Mouse (Mus musculus): ENCODE results near the gene Ifi27l2b.
A peak's percentile ranks its signal among the peaks of the same experiment; 100 is the strongest.

Ifi27l2b gene

GRCm38 (mm10) chr12:103434861-103435260 is 22.2 kb downstream of the Ifi27l2b start:
- DNase-seq (ENCODE audit: low spot score): no peak

GRCm38 (mm10) chr12:103433986-103434731 is 22.9 kb downstream of the Ifi27l2b start, which contains the start of gene Ifi27:
Gene Ifi27 (plus strand): TSS chr12:103434211.
- DNase-seq (ENCODE audit: low spot score): peak; percentile 60

- no peak for DNase-seq (ENCODE audit: low spot score)
These were observed 23.6 kb downstream of the Ifi27l2b start for GRCm38 (mm10) chr12:103433430-103433829.

GRCm38 (mm10) chr12:103426710-103427109 is 30.3 kb downstream of the Ifi27l2b start:
- DNase-seq (ENCODE audit: low spot score): no peak

GRCm38 (mm10) chr12:103425729-103426470 is 31.1 kb downstream of the Ifi27l2b start, which contains the start of gene Ddx24:
Gene Ddx24 (minus strand): TSS chr12:103425830.
- DNase-seq (ENCODE audit: low spot score): peak; percentile 97

GRCm38 (mm10) chr12:103425016-103425728 is 31.9 kb downstream of the Ifi27l2b start:
- DNase-seq (ENCODE audit: low spot score): peak; percentile 14

GRCm38 (mm10) chr12:103408144-103408543 is 48.9 kb downstream of the Ifi27l2b start:
- DNase-seq (ENCODE audit: low spot score): no peak

GRCm38 (mm10) chr12:103407720-103408119 is 49.3 kb downstream of the Ifi27l2b start, which contains the start of gene 9330161L09Rik:
Gene 9330161L09Rik (minus strand): TSS chr12:103407820.
- DNase-seq (ENCODE audit: low spot score): no peak

GRCm38 (mm10) chr12:103404131-103404530 is 52.9 kb downstream of the Ifi27l2b start:
- no peak for DNase-seq (ENCODE audit: low spot score)

Measured in urinary bladder, postnatal 14 days (tissue).